Mouse (Mus musculus): ENCODE results near the gene Tomm40. TPM values are rescaled to one million over a fixed set of nuclear protein-coding genes. Genes with fewer than 3 reads are reported as not detected.

The Tomm40 gene
- polyA plus RNA-seq, 1 experiment, result 23.8 TPM

- TF ChIP-seq POLR2A (IDR thresholded peaks at IDR 0.05; ENCODE audit: borderline replicate concordance, low read depth, low read length) (no peak), CTCF (IDR thresholded peaks at IDR 0.05; ENCODE audit: low read depth, low read length) (peak; percentile 60)
- Histone ChIP-seq H3K27ac (ENCODE audit: insufficient read depth, low read depth, low read length) (no peak overlapping the region), H3K4me3 (ENCODE audit: insufficient read depth, low read length) (no peak overlapping the region), H3K4me1 (ENCODE audit: control insufficient read depth, insufficient read depth, low read length) (peaks cover 11% of the 10 kb centered on the region)
Measured at GRCm38 (mm10) chr7:19713196-19713595, 2.0 kb downstream of the Tomm40 start.

DNA sequence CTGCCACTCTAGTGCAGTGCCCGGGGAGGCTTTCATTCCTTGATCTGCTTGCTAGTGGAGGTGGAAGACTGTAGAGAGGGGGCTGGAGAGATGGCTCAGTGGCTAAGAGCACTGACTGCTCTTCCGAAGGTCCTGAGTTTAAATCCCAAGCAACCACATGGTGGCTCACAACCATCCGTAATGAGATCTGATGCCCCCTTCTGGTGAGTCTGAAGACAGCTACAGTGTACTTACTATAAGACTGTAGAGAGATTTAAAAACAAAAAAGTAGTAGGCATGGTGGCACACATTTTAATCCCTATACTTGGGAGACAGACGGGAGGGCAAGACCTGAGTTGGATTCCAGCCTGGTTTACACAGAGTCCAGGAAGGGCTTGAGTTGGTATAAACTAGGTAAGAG, 2.8 kb downstream of the Tomm40 start:
- Histone ChIP-seq H3K27ac (ENCODE audit: insufficient read depth, low read depth, low read length) (no peak overlapping the region), H3K4me1 (ENCODE audit: control insufficient read depth, insufficient read depth, low read length) (peaks cover 11% of the 10 kb centered on the region), H3K4me3 (ENCODE audit: insufficient read depth, low read length) (no peak overlapping the region)
- TF ChIP-seq POLR2A (IDR thresholded peaks at IDR 0.05; ENCODE audit: borderline replicate concordance, low read depth, low read length), result no peak
- TF ChIP-seq CTCF (IDR thresholded peaks at IDR 0.05; ENCODE audit: low read depth, low read length), result peak; percentile 26; the same call in 1 of the 2 replicates

DNA sequence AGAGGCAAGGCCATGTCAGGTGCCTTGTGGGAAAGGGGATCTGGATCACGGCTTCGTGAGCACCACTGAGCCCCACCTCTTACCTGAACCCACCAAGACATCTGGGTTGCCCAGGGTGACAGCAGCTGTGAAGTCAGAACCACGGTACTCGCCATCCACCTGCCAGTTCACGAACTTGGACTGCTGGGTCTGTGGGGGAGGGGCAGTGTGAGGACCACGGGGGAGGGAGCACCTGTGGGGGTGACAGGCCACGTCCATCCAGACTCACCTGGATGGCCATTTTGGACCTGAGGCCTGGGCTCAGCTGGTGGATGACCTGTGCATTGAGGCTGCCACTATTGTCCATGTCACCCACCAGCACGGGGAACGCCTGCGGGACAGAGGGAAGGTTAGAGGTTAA, 4.6 kb downstream of the Tomm40 start:
- Histone ChIP-seq H3K4me3 (ENCODE audit: insufficient read depth, low read length) (no peak overlapping the region), H3K4me1 (ENCODE audit: control insufficient read depth, insufficient read depth, low read length) (peaks cover 6% of the 10 kb centered on the region; the same call in 1 of the 2 replicates), H3K27ac (ENCODE audit: insufficient read depth, low read depth, low read length) (no peak overlapping the region)
- TF ChIP-seq CTCF (IDR thresholded peaks at IDR 0.05; ENCODE audit: low read depth, low read length), result no peak

DNA sequence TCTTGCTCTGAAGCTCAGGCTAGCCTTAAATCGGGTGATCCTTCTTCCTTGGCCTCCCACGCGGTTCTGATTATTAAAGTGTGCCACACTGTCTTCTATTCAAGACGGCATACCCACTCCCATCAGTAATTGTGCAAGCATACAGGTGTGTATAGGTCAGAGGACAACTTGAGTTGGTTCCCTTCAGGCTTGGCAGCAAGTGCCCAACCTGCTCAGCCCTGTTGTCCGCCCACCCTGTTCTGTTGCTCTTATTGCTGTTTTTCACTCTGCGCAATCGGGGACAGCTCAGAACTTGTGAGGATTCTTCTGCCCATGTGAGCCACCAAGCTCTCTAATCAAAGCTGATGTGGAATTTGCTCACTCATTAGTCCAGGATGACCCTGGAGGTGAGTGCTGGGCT, 10.0 kb downstream of the Tomm40 start:
- no peak overlapping the region for H3K27ac ChIP-seq (ENCODE audit: insufficient read depth, low read depth, low read length)
- no peak overlapping the region for H3K4me3 ChIP-seq (ENCODE audit: insufficient read depth, low read length)
- TF ChIP-seq CTCF (IDR thresholded peaks at IDR 0.05; ENCODE audit: low read depth, low read length) (no peak), POLR2A (IDR thresholded peaks at IDR 0.05; ENCODE audit: borderline replicate concordance, low read depth, low read length) (no peak)
- peaks cover 7% of the 10 kb centered on the region for H3K4me1 ChIP-seq (ENCODE audit: control insufficient read depth, insufficient read depth, low read length)

- TF ChIP-seq CTCF (IDR thresholded peaks at IDR 0.05; ENCODE audit: low read depth, low read length), result no peak
- no peak for TF ChIP-seq POLR2A (IDR thresholded peaks at IDR 0.05; ENCODE audit: borderline replicate concordance, low read depth, low read length)
- H3K27ac ChIP-seq (ENCODE audit: insufficient read depth, low read depth, low read length), result no peak overlapping the region
- no peak overlapping the region for H3K4me3 ChIP-seq (ENCODE audit: insufficient read depth, low read length)
Measured at GRCm38 (mm10) chr7:19704475-19704874, 10.8 kb downstream of the Tomm40 start.

GRCm38 (mm10) chr7:19702859-19703555, 12.2 kb downstream of the Tomm40 start:
- no peak overlapping the region for H3K27ac ChIP-seq (ENCODE audit: insufficient read depth, low read depth, low read length)
- TF ChIP-seq POLR2A (IDR thresholded peaks at IDR 0.05; ENCODE audit: borderline replicate concordance, low read depth, low read length) (no peak), CTCF (IDR thresholded peaks at IDR 0.05; ENCODE audit: low read depth, low read length) (no peak)
- H3K4me3 ChIP-seq (ENCODE audit: insufficient read depth, low read length), result no peak overlapping the region
- H3K4me1 ChIP-seq (ENCODE audit: control insufficient read depth, insufficient read depth, low read length), result peaks cover 16% of the 10 kb centered on the region

More at GRCm38 (mm10) chr7:19704475-19704874, 10.8 kb downstream of the Tomm40 start:
- peaks cover 13% of the 10 kb centered on the region for H3K4me1 ChIP-seq (ENCODE audit: control insufficient read depth, insufficient read depth, low read length)

DNA sequence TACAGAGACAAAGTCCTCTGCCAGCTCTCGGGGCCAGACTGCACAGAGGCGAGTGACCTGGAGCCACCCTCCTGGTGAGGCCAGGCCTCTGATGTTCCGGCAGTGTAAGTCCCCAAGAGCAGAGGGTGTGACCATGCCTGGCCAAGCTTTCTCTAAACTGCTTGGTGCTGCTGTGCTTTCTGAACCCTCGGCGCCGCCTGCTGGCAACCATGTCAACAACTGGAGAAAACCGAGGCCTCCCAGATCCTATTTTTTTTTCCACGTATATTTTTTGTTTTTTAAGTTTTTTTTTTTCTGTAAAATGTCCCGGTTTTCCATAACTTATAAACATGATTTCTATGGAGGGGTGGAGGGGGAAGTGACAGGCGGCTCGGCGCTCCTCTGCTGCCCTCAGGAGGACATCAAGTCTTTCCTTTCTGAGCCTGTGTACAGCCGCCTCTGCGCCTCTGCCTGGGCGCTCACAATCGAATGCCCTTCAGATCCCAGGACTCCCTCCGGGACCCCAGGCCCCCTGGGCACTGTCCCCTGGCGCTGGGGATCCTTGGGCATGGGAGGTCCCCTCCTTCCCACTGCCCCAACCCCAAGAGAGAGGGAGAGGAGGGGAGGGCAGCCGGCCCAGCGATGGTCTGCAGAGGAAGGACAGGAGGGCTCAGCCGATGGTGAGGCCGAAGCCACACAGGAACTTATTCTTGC, 14.0 kb downstream of the Tomm40 start:
- Histone ChIP-seq H3K4me1 (ENCODE audit: control insufficient read depth, insufficient read depth, low read length) (peaks cover 17% of the 10 kb centered on the region), H3K27ac (ENCODE audit: insufficient read depth, low read depth, low read length) (peak overlapping the region; percentile 96), H3K4me3 (ENCODE audit: insufficient read depth, low read length) (no peak overlapping the region)
- TF ChIP-seq POLR2A (IDR thresholded peaks at IDR 0.05; ENCODE audit: borderline replicate concordance, low read depth, low read length) (no peak), CTCF (IDR thresholded peaks at IDR 0.05; ENCODE audit: low read depth, low read length) (peak; percentile 47; the same call in 1 of the 2 replicates)

- no peak for TF ChIP-seq POLR2A (IDR thresholded peaks at IDR 0.05; ENCODE audit: borderline replicate concordance, low read depth, low read length)
- no peak for TF ChIP-seq CTCF (IDR thresholded peaks at IDR 0.05; ENCODE audit: low read depth, low read length)
- Histone ChIP-seq H3K27ac (ENCODE audit: insufficient read depth, low read depth, low read length) (peak overlapping the region; percentile 96), H3K4me3 (ENCODE audit: insufficient read depth, low read length) (no peak overlapping the region), H3K4me1 (ENCODE audit: control insufficient read depth, insufficient read depth, low read length) (peaks cover 23% of the 10 kb centered on the region)
Measured at GRCm38 (mm10) chr7:19700299-19701068, 14.8 kb downstream of the Tomm40 start.

DNA sequence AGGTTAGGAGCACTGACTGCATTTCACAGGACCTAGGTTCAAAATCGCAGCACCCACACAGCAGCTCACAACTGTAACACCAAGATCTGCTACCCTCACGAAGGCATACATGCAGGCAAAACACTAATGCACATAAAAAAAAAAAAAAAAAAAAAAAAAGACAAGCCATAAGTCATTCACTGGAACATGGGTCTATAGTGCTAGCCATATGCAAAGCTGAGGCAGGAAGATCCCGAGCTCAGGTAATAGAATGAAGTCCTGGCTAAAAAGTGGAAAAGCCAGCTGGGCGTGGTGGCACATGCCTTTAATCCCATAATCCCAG, 15.4 kb downstream of the Tomm40 start:
- TF ChIP-seq POLR2A (IDR thresholded peaks at IDR 0.05; ENCODE audit: borderline replicate concordance, low read depth, low read length) (no peak), CTCF (IDR thresholded peaks at IDR 0.05; ENCODE audit: low read depth, low read length) (no peak)
- Histone ChIP-seq H3K27ac (ENCODE audit: insufficient read depth, low read depth, low read length) (peak overlapping the region; percentile 96), H3K4me3 (ENCODE audit: insufficient read depth, low read length) (no peak overlapping the region), H3K4me1 (ENCODE audit: control insufficient read depth, insufficient read depth, low read length) (peaks cover 29% of the 10 kb centered on the region)

All from bone marrow macrophage, adult 2 months (primary cell).